Mouse (Mus musculus) inflammation-experienced regulatory T-cells, adult 16 weeks (primary cell): Measurements from ENCODE around the gene Capzb. TPM values are rescaled to one million over a fixed set of nuclear protein-coding genes. Genes with fewer than 3 reads are reported as not detected.

ENCODE experiments used
- polyA plus RNA-seq: library from polyadenylated mRNA; unstranded; fragments of 100-300 nt; shearing (Covaris generic); gene quantifications from one replicate; pipeline ENCODE4 v1.2.1, GENCODE M21; 2017

The Capzb gene
- 781 TPM for polyA plus RNA-seq

DNA sequence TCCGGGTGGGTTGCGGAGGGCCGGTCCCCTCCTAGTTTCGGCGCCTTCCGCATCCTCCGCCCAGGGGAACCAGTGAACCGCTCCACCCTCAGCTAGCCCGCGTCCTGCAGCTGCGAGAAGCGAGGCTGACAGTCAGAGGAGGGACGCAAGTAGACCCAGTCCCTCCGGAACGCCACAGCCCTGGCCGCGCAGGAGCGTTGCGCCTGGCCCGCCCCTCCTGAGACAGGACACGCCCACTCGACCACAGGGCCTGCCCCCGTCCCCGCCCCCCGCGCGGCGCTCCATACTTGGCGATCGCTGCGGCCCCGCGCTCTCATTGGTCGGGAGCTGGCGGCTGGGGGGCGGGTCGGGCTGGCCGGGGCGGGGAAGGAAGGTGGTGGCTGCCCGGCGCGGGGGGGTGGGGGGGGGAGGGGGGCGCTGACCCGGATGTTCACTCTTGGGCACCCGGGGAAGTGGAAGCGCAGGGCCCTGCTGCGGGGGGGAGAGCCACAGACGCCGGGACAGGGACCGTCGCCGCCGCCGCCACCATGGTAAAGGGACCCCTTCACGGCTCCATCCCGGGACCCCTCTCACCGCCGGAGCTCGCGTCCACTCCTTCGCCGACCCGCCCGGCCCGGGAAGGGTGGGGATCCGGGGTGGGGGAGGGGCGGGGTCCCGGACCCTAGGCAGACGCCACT, at the start of gene Capzb:
TSS of gene Capzb (plus strand) at position 401 of the 677 bp plus-strand sequence.

DNA sequence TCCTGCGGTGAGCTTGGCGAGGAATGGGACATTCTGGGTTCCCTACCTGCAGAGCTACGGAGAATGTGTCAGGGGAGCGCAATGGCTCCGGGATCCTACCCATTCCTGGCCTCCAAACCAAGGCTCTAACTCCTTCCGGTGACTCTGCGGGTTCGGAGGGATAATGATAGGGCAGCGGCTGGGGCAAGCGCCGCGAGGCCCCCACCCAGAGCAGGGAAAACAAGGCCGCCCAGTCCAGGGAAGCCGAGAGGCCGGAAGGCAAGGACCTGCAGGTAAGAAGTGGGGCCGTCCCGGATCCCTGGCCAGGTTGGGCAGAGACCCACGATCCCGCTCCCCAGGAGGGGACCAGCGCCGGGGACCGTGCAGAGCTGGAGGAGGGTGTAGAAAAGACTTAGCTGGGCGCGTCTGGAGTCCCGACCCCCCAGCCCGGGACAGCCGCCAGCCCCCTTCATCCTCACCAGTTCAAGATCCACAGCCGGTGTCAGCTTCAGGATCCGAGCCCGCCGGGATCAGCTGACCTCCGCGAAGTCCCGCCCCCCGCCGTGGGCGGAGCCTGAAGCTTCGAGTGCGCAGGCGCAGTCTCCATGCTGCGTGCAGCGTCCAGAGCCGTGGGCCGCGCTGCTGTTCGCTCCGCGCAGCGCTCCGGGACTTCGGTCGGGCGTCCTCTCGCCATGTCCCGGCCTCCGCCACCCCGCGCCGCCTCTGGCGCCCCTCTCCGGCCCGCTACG, 117.6 kb downstream of the Capzb start, which contains the start of the genes Pqlc2 and Akr7a5:
TSS of gene Pqlc2 (minus strand) at position 538 of the 728 bp plus-strand sequence.
TSS of gene Akr7a5 (plus strand) at position 574 of the 728 bp plus-strand sequence.

Other genes starting within 250 kb of the Capzb start
- gene Rnf186, start 225.8 kb upstream of the Capzb start, polyA plus RNA-seq: not detected
- gene Tmco4, start 220.0 kb upstream of the Capzb start, polyA plus RNA-seq: 41.8 TPM
- not detected for gene Htr6, start 117.3 kb upstream of the Capzb start, polyA plus RNA-seq
- 1.1 TPM for gene Nbl1, start 99.9 kb upstream of the Capzb start, polyA plus RNA-seq
- 381 TPM for gene Minos1, start 61.8 kb upstream of the Capzb start, polyA plus RNA-seq
- 13.7 TPM for gene Pqlc2, start 117.8 kb downstream of the Capzb start, polyA plus RNA-seq
- 15.6 TPM for gene Akr7a5, start 117.8 kb downstream of the Capzb start, polyA plus RNA-seq
- 81.1 TPM for gene Mrto4, start 159.7 kb downstream of the Capzb start, polyA plus RNA-seq
- gene Emc1, start 159.7 kb downstream of the Capzb start, polyA plus RNA-seq: 65.8 TPM
- gene Ubr4, start 159.7 kb downstream of the Capzb start, polyA plus RNA-seq: 57.1 TPM